Mouse (Mus musculus) erythroblast, embryonic 14.5 days (primary cell): ENCODE data around the gene Adal.

Experiments
- GATA1 ChIP-seq: IDR thresholded peaks from 2 replicates; pipeline ENCODE4 v1.6.1; 2012; ENCODE audit warnings: low read length, inconsistent platforms, mixed read lengths
- TAL1 ChIP-seq: IDR thresholded peaks from 3 replicates; pipeline ENCODE4 v1.6.1; 2012; ENCODE audit warnings: low read length, inconsistent platforms, mixed read lengths

- TF ChIP-seq GATA1: no peak
- no peak for TF ChIP-seq TAL1
Observed at GRCm38 (mm10) chr2:121183431-121183830, 43.2 kb downstream of the Adal start.
